Mouse (Mus musculus) hindlimb bud, embryonic 11.5 days (tissue): ENCODE measurements around the gene Fam241a.

ENCODE experiments used
- DNase-seq: peaks from one replicate; pipeline ENCODE4 v3.0.0-alpha.2; 2012; ENCODE audit warnings: low read depth, low spot score; ENCODE audit errors: extremely low spot score

The Fam241a gene

GRCm38 (mm10) chr3:127875509-127875908, 20.6 kb downstream of the Fam241a start:
- DNase-seq: no peak

DNA sequence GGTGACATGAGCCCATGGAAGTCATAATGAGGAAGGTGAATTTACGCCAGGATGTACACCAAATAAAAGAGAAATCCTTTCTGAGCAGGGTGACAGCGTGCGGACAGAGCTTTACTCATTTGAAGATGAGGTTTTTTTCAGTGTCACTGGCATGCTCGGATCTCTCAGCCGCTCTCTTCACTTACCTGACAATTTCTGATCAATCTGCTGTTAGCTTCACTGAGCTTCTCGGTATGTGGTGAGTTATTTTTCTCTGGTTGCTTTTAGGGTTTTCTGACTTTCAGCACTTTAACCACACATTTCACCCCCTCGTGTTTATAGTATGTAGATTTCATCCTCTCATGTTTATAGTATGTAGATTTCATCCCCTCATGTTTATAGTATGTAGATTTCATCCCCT, 21.1 kb downstream of the Fam241a start:
- no peak for DNase-seq

DNA sequence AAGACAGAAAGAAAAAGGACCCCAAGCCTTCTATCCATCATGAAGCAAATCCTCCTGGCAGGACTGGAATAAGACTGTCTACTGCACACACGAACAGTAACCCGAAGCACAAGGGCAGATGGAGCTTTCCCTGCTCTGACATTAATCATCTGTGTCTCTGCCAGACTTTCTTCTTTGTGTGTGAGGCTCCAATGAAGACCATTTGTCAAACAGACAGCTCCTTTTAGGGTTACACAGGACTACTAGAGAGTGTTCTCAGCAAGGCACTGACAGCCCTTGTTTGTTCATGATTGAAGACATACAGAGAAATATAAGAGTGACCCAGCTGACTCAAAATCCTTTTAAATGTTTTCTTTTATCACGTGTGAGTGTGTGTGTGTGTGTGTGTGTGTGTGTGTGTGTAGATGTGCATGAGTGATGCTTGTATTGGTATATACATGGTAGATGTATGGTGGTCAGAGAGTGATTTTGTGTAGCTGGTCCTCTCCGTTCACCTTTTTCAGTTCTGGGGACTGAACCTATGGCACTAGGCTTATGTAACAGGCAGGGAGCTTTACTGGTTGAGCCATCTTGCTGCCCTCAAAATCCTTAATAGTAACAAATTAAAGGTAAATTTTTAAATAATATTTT, 21.8 kb downstream of the Fam241a start:
- no peak for DNase-seq

DNA sequence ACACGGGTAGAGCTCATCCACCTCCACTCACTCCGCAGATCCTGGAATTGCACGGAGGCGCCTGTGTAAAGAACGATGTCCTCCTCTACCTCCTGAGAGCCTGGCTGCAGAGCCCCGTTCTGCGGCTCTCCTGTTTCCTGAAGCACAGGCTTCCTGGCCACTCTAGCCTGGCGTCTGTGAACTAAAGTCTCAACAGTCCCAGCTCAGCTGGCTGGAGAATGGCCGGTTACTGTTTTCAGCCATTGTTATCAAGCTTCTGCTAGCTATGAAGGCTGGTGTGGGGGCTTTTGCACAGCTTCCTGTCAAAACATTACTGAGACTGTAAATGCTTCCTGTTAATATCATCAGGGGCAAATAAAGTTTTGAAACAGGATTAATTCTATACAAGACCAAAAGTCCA, 24.5 kb downstream of the Fam241a start:
- no peak for DNase-seq

DNA sequence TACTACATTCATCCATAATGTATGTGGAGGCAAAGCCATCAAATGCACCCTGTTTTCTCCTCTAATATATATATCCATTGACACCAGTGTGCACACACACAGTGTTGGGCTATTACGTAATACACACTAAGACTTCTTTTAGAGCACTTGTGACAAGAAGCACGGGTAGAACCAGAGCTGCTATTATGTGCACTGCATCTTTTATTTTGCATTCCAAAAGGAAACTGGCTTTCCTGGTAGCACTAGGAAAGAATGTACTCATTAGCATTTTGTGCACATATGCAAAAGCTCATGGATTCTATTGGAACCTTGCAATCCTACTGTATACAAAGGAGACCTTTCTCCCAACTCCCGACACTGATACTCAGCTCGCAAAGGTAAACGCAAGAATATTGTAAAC, 27.2 kb downstream of the Fam241a start:
- DNase-seq: no peak

- no peak for DNase-seq
Measured at GRCm38 (mm10) chr3:127868046-127868758, 27.9 kb downstream of the Fam241a start.

- DNase-seq: no peak
Measured at GRCm38 (mm10) chr3:127864242-127864641, 31.9 kb downstream of the Fam241a start.

DNA sequence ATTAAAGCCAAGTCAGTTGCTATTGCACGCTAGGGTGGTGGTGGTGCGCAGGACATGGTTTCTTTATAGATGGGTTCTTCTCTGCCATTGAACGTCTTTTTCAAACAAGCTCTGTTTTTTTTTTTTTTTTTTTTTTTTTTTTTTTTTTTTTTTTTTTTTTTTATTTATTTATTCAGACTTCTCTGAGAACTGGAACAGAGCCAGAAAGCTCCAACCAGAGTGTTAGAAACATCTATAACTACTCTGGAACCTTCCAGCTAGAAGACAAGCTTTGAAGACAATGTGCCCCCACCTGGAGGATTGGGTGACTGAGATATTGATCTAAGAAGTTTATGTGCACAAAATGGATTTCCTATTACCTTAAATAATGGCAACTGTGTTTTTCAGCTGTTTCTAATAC, 32.6 kb downstream of the Fam241a start:
- no peak for DNase-seq

DNA sequence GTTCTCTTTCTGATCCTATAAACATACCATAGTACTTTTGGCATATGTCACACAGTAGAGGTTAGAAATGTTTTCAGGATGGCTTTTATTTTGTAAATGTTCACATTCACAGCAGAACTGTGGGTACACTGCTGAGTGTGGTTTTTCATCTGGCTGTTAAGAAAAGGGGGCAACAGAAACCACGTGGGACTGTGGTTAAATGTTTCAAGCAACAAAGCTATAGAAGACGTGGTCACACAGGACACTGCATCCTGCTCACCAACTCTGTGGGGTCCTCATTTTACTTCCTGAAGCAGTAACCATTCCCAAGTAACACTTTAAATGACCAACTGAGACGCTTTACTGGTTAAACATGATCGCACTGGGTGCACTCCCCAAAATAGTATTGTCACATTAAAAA, 33.6 kb downstream of the Fam241a start:
- DNase-seq: no peak

GRCm38 (mm10) chr3:127861340-127861739, 34.8 kb downstream of the Fam241a start:
- no peak for DNase-seq

- no peak for DNase-seq
Measured at GRCm38 (mm10) chr3:127853431-127854206, 42.5 kb downstream of the Fam241a start.

GRCm38 (mm10) chr3:127852722-127853121, 43.4 kb downstream of the Fam241a start:
- DNase-seq: no peak

- DNase-seq: no peak
Measured at GRCm38 (mm10) chr3:127850776-127851646, 45.1 kb downstream of the Fam241a start.

GRCm38 (mm10) chr3:127849922-127850321, 46.2 kb downstream of the Fam241a start:
- DNase-seq: no peak

- no peak for DNase-seq
Measured at GRCm38 (mm10) chr3:127848088-127848808, 47.9 kb downstream of the Fam241a start.

GRCm38 (mm10) chr3:127843941-127844327, 52.2 kb downstream of the Fam241a start:
- DNase-seq: no peak

DNA sequence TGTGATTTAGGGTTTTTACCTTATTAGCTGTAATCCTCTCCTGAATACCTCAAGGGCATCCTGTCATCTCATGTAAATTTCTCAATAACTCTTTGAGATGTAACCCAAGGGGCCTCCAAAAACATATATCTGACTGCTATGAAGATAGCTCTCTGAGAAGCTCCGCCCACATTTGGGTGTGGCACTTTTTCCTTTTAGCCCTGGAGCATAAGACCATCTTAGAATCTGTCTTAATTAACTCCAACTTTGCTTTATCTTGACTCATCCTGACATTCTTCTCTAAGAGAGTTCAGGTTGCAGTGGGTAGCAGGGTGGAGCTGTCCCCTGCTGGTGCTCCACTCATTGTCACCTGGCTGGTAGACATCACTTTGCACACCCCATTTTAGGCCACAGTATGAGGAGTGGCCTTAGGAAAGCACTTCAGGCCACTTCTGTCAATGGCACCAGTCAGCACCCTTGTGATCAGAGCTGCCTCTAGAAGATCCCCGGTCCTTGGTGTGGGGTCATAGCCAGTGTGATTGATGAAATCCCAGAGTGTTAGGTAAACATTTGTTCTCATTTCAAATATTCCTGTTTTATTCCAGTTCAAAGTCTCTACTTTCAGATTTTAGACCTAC, 52.7 kb downstream of the Fam241a start:
- DNase-seq: no peak

DNA sequence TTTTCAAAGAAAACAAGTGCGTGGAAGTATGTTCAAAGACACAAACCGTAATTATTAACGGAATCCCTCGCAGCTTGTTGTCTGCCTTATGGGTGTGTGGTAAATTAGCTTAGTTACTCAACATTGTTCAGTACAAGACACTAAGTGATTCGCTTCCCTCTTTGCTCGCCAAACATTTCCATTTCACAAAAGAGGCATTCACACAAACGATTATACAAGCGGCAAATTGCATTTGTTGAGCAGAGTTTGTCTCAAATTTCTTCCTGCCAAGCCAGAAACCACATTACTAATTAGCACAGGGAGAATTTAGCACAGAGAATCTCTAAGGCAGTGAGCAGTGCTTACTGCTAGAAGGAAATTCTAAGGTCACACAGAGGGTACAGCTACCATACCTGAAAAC, 54.2 kb downstream of the Fam241a start:
- DNase-seq: no peak

- DNase-seq: no peak
Measured at GRCm38 (mm10) chr3:127837972-127838644, 58.0 kb downstream of the Fam241a start.
